Mouse (Mus musculus) megakaryocyte, adult 5-6 weeks (primary cell): ENCODE data around the gene Eif3l. TPM values are rescaled to one million over a fixed set of nuclear protein-coding genes. Genes with fewer than 3 reads are reported as not detected.

ENCODE experiments used
- ATAC-seq: 2 replicates; pipeline ENCODE4 v1.8.0; 2016; ENCODE audit warnings: mild to moderate bottlenecking, inconsistent platforms; ENCODE audit not compliant: poor library complexity, severe bottlenecking
- total RNA-seq, 2 experiments: library from RNA; stranded (forward) in 1 of 2; stranded (reverse) in 1 of 2; fragments of 153-499, 151-499 nt in 1 of 2; fragments of 221-1000, 200-1000 nt in 1 of 2; gene quantifications; 2 replicates each; pipeline versions ENCODE4 v1.2.3 to v1.2.4; 2015 to 2017

Eif3l gene
- total RNA-seq, 2 experiments from 2014 or later: 110 to 153 TPM

DNA sequence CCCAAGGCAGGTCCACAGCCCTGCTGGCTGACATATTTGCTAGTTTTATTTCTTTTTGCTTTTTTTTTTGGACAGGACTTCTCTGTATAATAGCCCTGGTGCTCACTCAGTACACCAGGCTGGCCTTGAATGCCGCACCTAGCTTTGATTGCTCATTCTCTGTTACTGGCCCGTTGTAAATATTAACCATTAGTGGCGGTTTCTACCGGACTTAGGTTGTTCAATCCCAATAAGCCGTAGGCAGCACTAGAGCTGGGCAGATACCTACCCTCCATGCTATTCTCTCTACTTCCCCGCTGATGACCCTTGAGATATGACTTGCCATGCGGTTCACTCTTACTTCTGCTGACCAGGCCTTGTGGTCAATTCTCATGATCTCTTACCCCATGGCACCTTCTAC lies 4.6 kb downstream of the Eif3l start:
- no peak for ATAC-seq

GRCm38 (mm10) chr15:79092284-79092683 lies 17.3 kb downstream of the Eif3l start:
- ATAC-seq: no peak

GRCm38 (mm10) chr15:79093083-79093839 lies 18.3 kb downstream of the Eif3l start:
- ATAC-seq: no peak

DNA sequence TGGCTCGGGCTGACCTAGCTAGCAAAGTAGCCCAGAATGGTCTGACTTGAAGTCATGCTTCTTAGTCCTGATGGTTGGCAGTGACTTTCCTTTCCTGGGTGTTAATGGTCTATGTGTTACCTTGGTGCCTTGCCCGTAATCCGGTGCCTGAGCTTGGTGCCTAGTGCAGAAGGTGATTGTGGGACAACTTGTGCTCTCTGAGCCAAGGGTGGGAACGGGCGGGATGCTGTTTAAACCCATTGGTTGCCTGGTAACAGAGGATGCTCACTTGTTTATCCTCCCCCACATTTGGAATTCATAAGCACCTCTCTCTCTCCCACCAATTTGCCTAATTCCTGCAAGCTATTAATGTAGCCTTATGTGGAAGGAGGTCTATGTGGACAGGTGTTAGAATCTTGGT lies 20.5 kb downstream of the Eif3l start:
- no peak for ATAC-seq

- ATAC-seq: no peak
These were observed 21.6 kb downstream of the Eif3l start for GRCm38 (mm10) chr15:79096556-79096955.

DNA sequence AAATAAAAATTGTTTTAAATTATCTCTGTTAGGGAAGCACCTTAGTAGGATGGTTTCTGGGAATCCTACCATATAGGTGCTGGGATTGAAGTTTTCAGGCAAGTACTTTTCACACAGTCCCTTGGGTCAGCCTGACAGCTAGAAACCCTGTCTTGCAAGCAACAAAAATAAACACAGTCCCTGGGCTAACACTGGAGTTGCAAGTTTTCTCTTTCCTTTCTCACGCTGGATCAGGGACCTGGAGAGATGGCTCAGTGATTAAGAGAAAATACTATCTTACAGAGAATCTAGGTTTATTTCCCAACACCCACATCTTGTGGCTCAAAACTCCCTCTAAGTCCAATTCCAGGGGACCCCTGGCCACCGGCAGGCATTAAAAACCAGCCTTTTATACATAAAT lies 22.2 kb downstream of the Eif3l start:
- ATAC-seq: no peak

- ATAC-seq: no peak
These were observed 22.6 kb downstream of the Eif3l start for GRCm38 (mm10) chr15:79097611-79098025.

DNA sequence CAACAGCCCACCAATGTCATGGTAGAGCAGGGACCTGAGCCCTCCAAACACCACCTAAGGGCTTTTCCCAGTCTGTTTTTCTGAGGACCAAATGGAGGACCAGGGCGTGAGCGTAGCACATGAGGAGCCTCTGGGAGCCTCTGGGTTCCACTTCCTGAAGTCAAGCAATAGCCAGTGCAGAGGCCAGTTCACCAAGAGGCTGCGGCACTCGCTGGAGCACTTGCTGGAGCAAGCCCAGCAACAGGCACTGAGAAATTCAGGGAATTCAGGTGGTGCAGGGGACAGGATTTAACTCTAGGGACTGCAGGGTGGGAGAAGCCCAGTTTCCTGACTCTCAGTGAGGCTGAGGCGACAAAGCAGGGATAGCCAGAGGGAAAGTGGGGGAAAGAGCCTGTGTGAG lies 23.2 kb downstream of the Eif3l start:
- no peak for ATAC-seq

GRCm38 (mm10) chr15:79098868-79099267 lies 23.9 kb downstream of the Eif3l start:
- ATAC-seq: no peak

DNA sequence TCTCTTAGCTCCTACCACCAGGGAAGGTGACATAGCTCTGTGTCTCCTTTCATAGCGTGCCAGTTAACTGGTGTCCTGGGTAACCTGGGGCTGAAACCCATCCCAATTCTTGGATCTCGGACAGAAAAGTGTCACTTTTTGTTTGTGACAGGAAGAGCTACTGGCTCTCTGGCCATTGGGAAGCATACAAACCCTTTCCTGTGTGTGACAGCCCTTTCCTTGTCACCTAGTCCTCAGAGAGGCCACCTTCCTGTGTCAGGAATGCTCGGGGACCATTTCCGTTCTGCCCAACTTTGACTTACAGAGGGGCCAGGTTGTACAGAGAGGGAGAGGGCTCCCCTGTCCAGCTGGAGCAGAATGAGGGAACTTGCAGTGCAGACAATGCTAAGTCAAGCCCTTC lies 24.5 kb downstream of the Eif3l start:
- no peak for ATAC-seq

DNA sequence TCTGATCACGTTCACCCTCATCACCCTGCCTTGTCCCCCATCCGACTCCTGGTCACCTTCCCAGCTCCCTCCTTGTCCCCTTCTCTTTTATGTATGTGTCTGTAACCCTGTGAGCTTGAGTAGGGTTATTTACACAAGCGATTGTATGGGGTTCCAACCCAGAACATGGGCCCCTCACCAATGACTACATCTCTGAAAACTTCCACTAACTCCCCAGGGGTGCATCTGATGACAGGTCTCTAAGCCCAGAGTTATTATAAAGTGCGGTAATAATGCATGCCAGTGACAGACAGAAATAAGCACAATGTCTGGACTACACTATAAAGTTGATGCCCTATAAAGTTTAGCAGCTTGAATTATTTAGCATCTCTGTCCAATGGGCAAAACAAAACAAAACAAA lies 25.4 kb downstream of the Eif3l start:
- ATAC-seq: no peak

DNA sequence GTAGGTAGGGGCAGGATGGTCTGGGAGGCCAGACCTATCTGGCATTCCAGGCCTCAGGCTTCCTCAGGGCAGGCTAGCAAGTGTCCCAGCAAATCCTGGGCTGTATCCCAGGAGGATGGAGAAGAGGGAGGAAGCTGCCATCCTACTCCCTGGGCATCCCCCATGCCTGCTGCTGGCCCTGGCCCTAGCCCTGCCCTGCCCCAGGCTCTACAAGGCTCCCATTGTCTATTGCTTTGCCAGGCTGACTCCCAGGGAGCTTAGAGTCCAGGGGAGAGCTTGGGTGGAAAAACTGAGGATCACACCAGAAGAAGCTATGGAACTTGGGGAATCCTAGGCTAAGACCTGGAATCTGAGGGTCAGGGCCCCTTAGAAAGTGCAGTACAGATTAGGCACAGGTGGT lies 26.6 kb downstream of the Eif3l start:
- no peak for ATAC-seq

GRCm38 (mm10) chr15:79103264-79103663 lies 28.3 kb downstream of the Eif3l start:
- ATAC-seq: no peak

DNA sequence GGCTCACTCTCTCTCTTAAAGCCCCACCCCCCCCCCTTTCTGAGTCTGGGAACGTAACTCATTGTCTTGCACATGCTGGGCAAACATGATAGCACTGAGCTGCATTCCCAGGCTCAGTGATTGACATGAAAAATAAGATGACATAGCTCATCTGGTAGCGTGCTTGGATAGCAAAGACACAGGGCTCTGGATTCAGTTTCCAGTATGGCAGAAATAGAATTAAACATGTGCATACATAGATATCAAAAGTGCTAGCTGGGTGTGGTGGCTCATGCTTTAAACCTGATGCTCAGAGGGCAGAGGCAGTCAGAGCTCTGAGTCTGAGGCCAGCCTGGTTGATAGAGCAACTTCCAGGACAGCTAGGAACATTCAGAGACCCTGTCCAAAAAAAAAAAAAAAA lies 30.8 kb downstream of the Eif3l start:
- no peak for ATAC-seq

DNA sequence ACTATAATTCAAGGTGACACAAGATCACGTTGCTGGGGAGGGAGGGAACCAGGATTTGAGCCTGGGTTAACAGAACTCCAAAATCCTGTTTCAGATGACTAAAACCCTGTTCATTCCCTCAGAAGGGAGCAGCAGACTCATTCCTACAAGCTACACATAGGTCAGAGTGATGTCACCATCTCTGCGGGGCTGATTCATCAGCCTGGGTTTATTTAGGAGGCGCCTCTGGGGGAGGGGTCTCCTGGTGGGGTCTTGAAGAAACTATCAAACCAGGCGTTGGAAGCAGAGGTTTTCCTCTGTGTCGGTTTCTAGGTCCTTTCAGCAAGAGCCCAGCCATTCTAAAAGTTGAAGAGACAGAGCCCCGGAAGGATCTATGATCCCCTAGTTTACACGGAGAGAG lies 33.0 kb downstream of the Eif3l start:
- no peak for ATAC-seq

GRCm38 (mm10) chr15:79108421-79109320 lies 33.7 kb downstream of the Eif3l start, which contains the start of gene Micall1:
Gene Micall1, plus strand, starts transcription at chr15:79108898.
- peak; percentile 78 for ATAC-seq

DNA sequence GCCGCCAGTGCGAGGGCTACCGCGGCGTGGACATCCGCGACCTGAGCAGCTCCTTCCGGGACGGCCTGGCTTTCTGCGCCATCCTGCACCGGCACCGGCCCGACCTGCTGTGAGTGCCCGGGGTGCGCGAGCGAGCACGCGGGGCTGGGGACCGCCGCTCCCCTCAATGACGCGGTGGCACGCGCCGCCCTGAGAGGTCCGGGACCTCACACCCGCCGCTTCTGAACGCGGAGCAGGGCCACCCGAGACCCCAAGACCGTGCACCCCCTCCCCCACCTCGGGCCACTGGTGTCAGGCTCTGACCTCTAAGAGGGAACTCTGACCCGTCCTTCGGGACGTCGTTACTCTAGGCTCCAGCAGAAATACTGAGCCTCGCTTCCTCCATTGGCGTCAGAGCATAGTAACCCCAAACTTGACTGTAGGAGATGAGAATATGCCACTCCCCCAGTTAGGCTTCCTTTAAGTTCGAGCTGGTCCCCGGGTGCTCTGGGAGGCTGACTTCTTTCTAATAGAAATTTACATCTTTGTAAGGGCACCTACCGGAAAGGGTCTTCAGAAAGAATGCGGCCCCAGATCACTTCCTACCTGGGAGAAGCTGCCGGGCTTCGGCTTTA lies 34.4 kb downstream of the Eif3l start:
- peak; percentile 41 for ATAC-seq

DNA sequence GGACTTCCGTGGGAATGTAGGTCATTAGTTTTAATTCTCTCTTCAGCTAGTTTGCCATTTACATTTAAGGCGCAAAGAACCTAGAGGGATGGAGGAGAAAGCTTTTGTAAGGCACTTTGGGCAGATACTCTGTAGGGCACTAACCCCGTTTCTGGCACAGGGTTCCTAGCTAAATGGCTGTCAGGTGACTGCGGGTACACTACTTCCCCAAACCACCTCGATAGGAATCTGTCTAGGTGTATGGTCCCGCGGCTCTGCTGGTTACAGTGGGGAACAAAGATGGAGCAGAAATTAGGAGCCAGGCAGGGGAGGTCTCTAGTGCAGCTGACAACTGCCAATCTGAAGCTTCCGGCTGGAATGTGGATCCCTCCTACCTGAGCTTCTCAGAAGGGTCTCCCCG lies 35.1 kb downstream of the Eif3l start:
- ATAC-seq: peak; percentile 56

DNA sequence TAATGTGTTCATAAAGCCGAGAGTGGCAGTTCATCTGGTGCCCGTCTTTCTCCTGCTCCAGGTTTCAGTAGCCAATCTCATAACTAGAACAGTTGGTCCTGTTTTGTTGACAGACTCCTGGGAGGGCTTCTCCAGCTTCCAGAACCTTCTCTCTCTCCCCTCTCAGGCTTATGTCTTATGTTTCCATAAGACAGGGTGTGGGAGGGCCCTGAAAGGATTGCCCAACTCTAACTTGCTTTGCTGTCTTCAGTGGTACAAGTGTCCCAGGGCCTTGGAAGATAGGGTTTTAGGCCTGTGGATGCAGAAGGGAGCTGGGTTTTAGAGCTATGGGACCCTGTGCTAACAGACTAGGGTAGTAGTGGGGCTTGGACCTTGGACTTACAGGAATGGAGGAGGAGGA lies 35.5 kb downstream of the Eif3l start:
- no peak for ATAC-seq

GRCm38 (mm10) chr15:79111774-79112173 lies 36.8 kb downstream of the Eif3l start:
- ATAC-seq: no peak

- no peak for ATAC-seq
These were observed 40.3 kb downstream of the Eif3l start for GRCm38 (mm10) chr15:79115276-79115675.

DNA sequence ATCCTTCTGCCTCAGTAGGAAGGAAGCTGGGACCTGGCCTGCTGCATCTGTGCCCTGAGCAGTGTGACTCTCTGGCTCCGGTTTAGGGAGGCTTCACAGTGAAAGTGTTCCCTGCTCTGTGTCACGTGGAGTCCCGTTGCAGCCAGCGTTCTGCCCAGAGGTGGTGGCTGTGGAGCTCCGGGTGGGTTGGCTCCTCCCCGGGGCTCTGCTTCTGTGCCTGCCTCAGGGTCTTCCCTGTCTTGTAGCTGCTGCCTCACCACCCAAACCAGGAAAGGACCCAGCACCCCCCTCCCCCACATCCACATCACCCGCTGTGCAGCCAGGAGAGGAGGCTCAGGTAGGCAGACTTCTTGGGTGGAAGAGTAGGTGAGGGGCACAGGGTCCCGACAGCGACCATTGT lies 44.5 kb downstream of the Eif3l start:
- ATAC-seq: no peak
